In the genomic region with DNA sequence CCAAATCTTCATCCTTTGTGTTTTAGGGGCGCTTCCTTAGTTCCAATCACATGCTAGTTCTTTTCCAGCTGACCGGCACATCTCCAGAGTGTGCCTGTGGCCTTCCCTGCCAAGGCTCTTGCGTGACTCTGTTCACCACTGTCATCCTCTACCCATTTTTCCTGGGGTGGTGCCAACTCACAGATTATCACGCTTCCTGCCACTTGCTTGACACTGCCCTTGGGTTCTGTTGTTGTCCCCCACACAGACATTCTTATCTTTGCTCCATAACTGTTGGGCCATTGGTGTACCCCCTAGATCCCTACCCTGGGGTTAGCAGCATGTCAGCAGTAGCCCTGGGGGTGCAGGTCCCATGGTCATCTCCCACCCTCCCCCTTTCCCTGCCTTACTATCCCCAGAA, we compare ENCODE assay signal across 24 mouse cellular contexts. TPM values are rescaled to one million over a fixed set of nuclear protein-coding genes. Genes with fewer than 3 reads are reported as not detected.
A peak's percentile ranks its signal among the peaks of the same experiment; 100 is the strongest.
DNase-seq lines count a peak whose midpoint lies in the region; ATAC-seq and TF ChIP-seq lines count a peak whose summit lies in the region.
"Had no signal": no experiment of that assay in that cellular context is flagged by ENCODE, and none has a peak within 500 bp of the region (broad histone marks: within the 10 kb centered on the region; RNA-seq: fewer than 3 reads in every experiment).

No protein-coding gene starts in this region.

- H3K27me3 ChIP-seq in intestine, embryonic 16.5 days (replicated peaks; ENCODE audit: control insufficient read depth, insufficient read depth, low read length) = no peaks in the 10 kb centered on the region
- H3K27me3 ChIP-seq in intestine, postnatal 0 days (replicated peaks; ENCODE audit: control insufficient read depth, insufficient read depth, low read length) = no peaks in the 10 kb centered on the region
- no peaks in the 10 kb centered on the region for H3K27me3 ChIP-seq in MEL (ENCODE audit: control insufficient read depth in 1 of 2, insufficient read depth in 2 of 2, low read length in 2 of 2)
- H3K27me3 ChIP-seq: kidney, embryonic 15.5 days; neural tube, embryonic 15.5 days had no signal

- no peaks in the 10 kb centered on the region for H3K79me2 ChIP-seq in MEL (ENCODE audit: control insufficient read depth, insufficient read depth, low read length, poor library complexity)

- no peak for TF ChIP-seq RAD21 in MEL (IDR thresholded peaks at IDR 0.05; ENCODE audit: low read depth, low read length)

- H3K4me3 ChIP-seq in intestine, embryonic 16.5 days (ENCODE audit: low read length) = no peak overlapping the region
- H3K4me3 ChIP-seq in intestine, postnatal 0 days (ENCODE audit: low read depth, low read length) = no peak overlapping the region
- H3K4me3 ChIP-seq in MEL (ENCODE audit: control insufficient read depth in 1 of 2, insufficient read depth in 1 of 2, low read depth in 2 of 2, low read length in 2 of 2) = no peak overlapping the region
- H3K4me3 ChIP-seq: forebrain, embryonic 10.5 days; kidney, embryonic 15.5 days; midbrain, embryonic 10.5 days; neural tube, embryonic 15.5 days had no signal

- H3K4me2 ChIP-seq in intestine, embryonic 16.5 days (ENCODE audit: low read depth, low read length) = no peak overlapping the region
- H3K4me2 ChIP-seq in intestine, postnatal 0 days (replicated peaks; ENCODE audit: low read depth) = no peak overlapping the region
- H3K4me2 ChIP-seq: kidney, embryonic 15.5 days; neural tube, embryonic 15.5 days had no signal

- ATAC-seq in intestine, embryonic 16.5 days = no peak
- ATAC-seq in intestine, postnatal 0 days = no peak
- peak; percentile 47 for ATAC-seq in megakaryocyte-erythroid progenitor cell, adult 5-6 weeks (replicated peaks; ENCODE audit: low FRiP score, low TSS enrichment, poor library complexity, severe bottlenecking)
- ATAC-seq in monocyte, adult 5-6 weeks (replicated peaks; ENCODE audit: insufficient number of reproducible peaks, low FRiP score, low TSS enrichment, poor library complexity, severe bottlenecking) = no peak
- ATAC-seq: activated CD4-positive, CD25-positive, alpha-beta regulatory T cell, adult 4 months; forebrain, embryonic 16.5 days; hindbrain, postnatal 0 days; liver, postnatal 0 days had no signal

- TF ChIP-seq CTCF in intestine, postnatal 0 days (IDR thresholded peaks at IDR 0.05; ENCODE audit: low read depth) = no peak
- TF ChIP-seq CTCF in MEL (IDR thresholded peaks at IDR 0.05 in 2 of 3, conservative IDR thresholded peaks at IDR 0.05 in 1 of 3; ENCODE audit: control insufficient read depth in 1 of 3, insufficient read depth in 1 of 3, low read depth in 2 of 3, low read length in 3 of 3, poor library complexity in 1 of 3, severe bottlenecking in 1 of 3) = no peak

- peaks cover 64% of the 10 kb centered on the region for H3K4me1 ChIP-seq in intestine, embryonic 16.5 days (ENCODE audit: control insufficient read depth, insufficient read depth, low read length)
- H3K4me1 ChIP-seq in intestine, postnatal 0 days (replicated peaks; ENCODE audit: control insufficient read depth, insufficient read depth, low read length) = 0 out of 2 replicates have a peak, but pooled peaks cover 5% of the 10 kb centered on the region
- H3K4me1 ChIP-seq in MEL (ENCODE audit: control insufficient read depth in 1 of 2, insufficient read depth in 2 of 2, low read length in 2 of 2) = peaks cover 16 to 28% of the 10 kb centered on the region in 2 experiments

- no peaks in the 10 kb centered on the region for H3K36me3 ChIP-seq in intestine, embryonic 16.5 days (ENCODE audit: control insufficient read depth, insufficient read depth, low read length)
- peaks cover 11% of the 10 kb centered on the region; the same call in 1 of the 2 replicates for H3K36me3 ChIP-seq in intestine, postnatal 0 days (ENCODE audit: control insufficient read depth, insufficient read depth)
- peaks cover 0 to 17% of the 10 kb centered on the region in 2 experiments; a peak in 2 of 4 replicates for H3K36me3 ChIP-seq in MEL (ENCODE audit: control insufficient read depth in 1 of 2, insufficient read depth in 2 of 2, low read length in 2 of 2)
- H3K36me3 ChIP-seq: neural tube, embryonic 15.5 days had no signal

- peak; percentile 80 for TF ChIP-seq EP300 in MEL (IDR thresholded peaks at IDR 0.05; ENCODE audit: low read depth in 1 of 2, low read length in 2 of 2)

- TF ChIP-seq POLR2A in MEL (IDR thresholded peaks at IDR 0.05; ENCODE audit: control insufficient read depth in 1 of 2, insufficient read depth in 1 of 2, low read depth in 1 of 2, low read length in 2 of 2, poor library complexity in 1 of 2) = no peak

- H3K9ac ChIP-seq in intestine, embryonic 16.5 days (ENCODE audit: low read depth, low read length) = 0 out of 2 replicates have a peak overlapping the region, but pooled peaks have one; percentile 1
- no peak overlapping the region for H3K9ac ChIP-seq in intestine, postnatal 0 days (ENCODE audit: low read depth, low read length)
- H3K9ac ChIP-seq in MEL (ENCODE audit: control insufficient read depth, low read depth, low read length, poor library complexity, severe bottlenecking) = peak overlapping the region; percentile 21; the same call in 1 of the 2 replicates
- H3K9ac ChIP-seq: kidney, embryonic 15.5 days; liver, postnatal 0 days; neural tube, embryonic 15.5 days had no signal

- WGBS in intestine, embryonic 16.5 days = 91% methylated on average over 4 of the region's 4 CpGs
- 91% methylated on average over 4 of the region's 4 CpGs for WGBS in intestine, postnatal 0 days

- H3K9me3 ChIP-seq in intestine, embryonic 16.5 days (ENCODE audit: control insufficient read depth, low read length) = no peaks in the 10 kb centered on the region
- no peaks in the 10 kb centered on the region for H3K9me3 ChIP-seq in intestine, postnatal 0 days (ENCODE audit: control insufficient read depth)
- no peaks in the 10 kb centered on the region for H3K9me3 ChIP-seq in MEL (replicated peaks; ENCODE audit: insufficient read depth, low read length)
- H3K9me3 ChIP-seq: forebrain, embryonic 10.5 days; kidney, embryonic 15.5 days; midbrain, embryonic 10.5 days; neural tube, embryonic 15.5 days had no signal

- H3K27ac ChIP-seq in intestine, embryonic 16.5 days (ENCODE audit: low read length) = no peak overlapping the region
- no peak overlapping the region for H3K27ac ChIP-seq in intestine, postnatal 0 days (ENCODE audit: low read depth, low read length)
- H3K27ac ChIP-seq in MEL (ENCODE audit: control insufficient read depth, low read depth, low read length) = peak overlapping the region; percentile 49
- H3K27ac ChIP-seq: forebrain, embryonic 10.5 days; hindbrain, postnatal 0 days; kidney, embryonic 15.5 days; midbrain, embryonic 10.5 days; neural tube, embryonic 15.5 days had no signal

- peak; percentile 48 for DNase-seq in adrenal gland, postnatal 10 days
- no peak for DNase-seq in adrenal gland, postnatal 4 days (ENCODE audit: low spot score in 2 of 2)
- peak; percentile 73 for DNase-seq in MEL (ENCODE audit: low read depth, low spot score)
- no peak for DNase-seq in right cerebral cortex, postnatal 14 days
- DNase-seq: adrenal gland, postnatal 25 days; cerebellum, adult 9-10 months; gastrocnemius, postnatal 36 days; heart, postnatal 14 days; kidney, adult 11 months; kidney, postnatal 4 days; liver, postnatal 0 days; lung, postnatal 36 days; thymus, postnatal 25 days had no signal

RNA-seq across cellular contexts. Expression of gene Fam129b, which starts 27.6 kb away (rescaled TPM):
- 10 to 100 TPM; 28.9 to 30.7 TPM for total RNA-seq in adrenal gland, postnatal 10 days (2021)
- total RNA-seq in adrenal gland, postnatal 4 days (2021) = 10 to 100 TPM; 30.8 to 35.5 TPM
- 35.4 and 37.8 TPM in 2 replicates for polyA plus RNA-seq in intestine, embryonic 16.5 days (2015; fragmentation: Nextera tagmentation; extraction: Ambion mirVana)
- 13.9 and 15.3 TPM in 2 replicates for polyA plus RNA-seq in intestine, postnatal 0 days (2015; fragmentation: Nextera tagmentation; extraction: Ambion mirVana)
- 11.5 and 17.5 TPM in 2 replicates for total RNA-seq in MEL (2012; rRNA removed)
- polyA plus RNA-seq in MEL (2012; ENCODE audit: insufficient read depth in 1 of 2, insufficient read length in 2 of 2, low read depth in 1 of 2, low replicate concordance in 2 of 2, missing spikeins in 1 of 2) = 10 to 100 TPM in 1 of 2 experiments, not detected in 1; 20.0 TPM
- 9.0 and 16.3 TPM in 2 replicates for total RNA-seq in megakaryocyte-erythroid progenitor cell, adult 5-6 weeks (2014; fragmentation: Nextera tagmentation)
- 13.8 TPM in 2 replicates for total RNA-seq in megakaryocyte-erythroid progenitor cell, adult 5-6 weeks (2017)
- total RNA-seq in monocyte, adult 5-6 weeks (2017) = 12.9 to 14.8 TPM (median 14.4 TPM) in 3 replicates

RNA-seq across cellular contexts. Expression of gene Stxbp1, which starts 56.4 kb away (rescaled TPM):
- total RNA-seq in adrenal gland, postnatal 10 days (2021) = 10 to 100 TPM; 23.7 to 35.7 TPM
- 10 to 100 TPM; 42.5 to 48.7 TPM for total RNA-seq in adrenal gland, postnatal 4 days (2021)
- polyA plus RNA-seq in intestine, embryonic 16.5 days (2015; fragmentation: Nextera tagmentation; extraction: Ambion mirVana) = 18.1 TPM in 2 replicates
- polyA plus RNA-seq in intestine, postnatal 0 days (2015; fragmentation: Nextera tagmentation; extraction: Ambion mirVana) = 12.1 and 12.2 TPM in 2 replicates
- 7.1 and 8.2 TPM in 2 replicates for total RNA-seq in MEL (2012; rRNA removed)
- 10 to 100 TPM in 1 of 2 experiments, not detected in 1; 33.2 TPM for polyA plus RNA-seq in MEL (2012; ENCODE audit: insufficient read depth in 1 of 2, insufficient read length in 2 of 2, low read depth in 1 of 2, low replicate concordance in 2 of 2, missing spikeins in 1 of 2)
- total RNA-seq in megakaryocyte-erythroid progenitor cell, adult 5-6 weeks (2014; fragmentation: Nextera tagmentation) = 30.2 and 47.7 TPM in 2 replicates
- 6.5 and 10.4 TPM in 2 replicates for total RNA-seq in megakaryocyte-erythroid progenitor cell, adult 5-6 weeks (2017)
- 0.43 to 1.2 TPM (median 1.1 TPM) in 3 replicates for total RNA-seq in monocyte, adult 5-6 weeks (2017)

RNA-seq across cellular contexts. Expression of gene Rpl12, which starts 57.9 kb away (rescaled TPM):
- 100 to 1,000 TPM; 174 to 187 TPM for total RNA-seq in adrenal gland, postnatal 10 days (2021)
- total RNA-seq in adrenal gland, postnatal 4 days (2021) = 100 to 1,000 TPM; 274 to 283 TPM
- 141 and 162 TPM in 2 replicates for polyA plus RNA-seq in intestine, embryonic 16.5 days (2015; fragmentation: Nextera tagmentation; extraction: Ambion mirVana)
- polyA plus RNA-seq in intestine, postnatal 0 days (2015; fragmentation: Nextera tagmentation; extraction: Ambion mirVana) = 90.6 and 103 TPM in 2 replicates
- total RNA-seq in MEL (2012; rRNA removed) = 1,806 and 1,842 TPM in 2 replicates
- polyA plus RNA-seq in MEL (2012; ENCODE audit: insufficient read depth in 1 of 2, insufficient read length in 2 of 2, low read depth in 1 of 2, low replicate concordance in 2 of 2, missing spikeins in 1 of 2) = 100 to 1,000 TPM in 1 of 2 experiments, not detected in 1; 116 TPM
- total RNA-seq in megakaryocyte-erythroid progenitor cell, adult 5-6 weeks (2014; fragmentation: Nextera tagmentation) = 3,260 and 3,361 TPM in 2 replicates
- 3,030 and 3,103 TPM in 2 replicates for total RNA-seq in megakaryocyte-erythroid progenitor cell, adult 5-6 weeks (2017)
- 941 to 1,144 TPM (median 1,080 TPM) in 3 replicates for total RNA-seq in monocyte, adult 5-6 weeks (2017)

RNA-seq across cellular contexts. Expression of gene Lrsam1, which starts 57.9 kb away (rescaled TPM):
- total RNA-seq in adrenal gland, postnatal 10 days (2021) = 10 to 100 TPM; 14.6 to 23.7 TPM
- 10 to 100 TPM; 23.7 to 26.5 TPM for total RNA-seq in adrenal gland, postnatal 4 days (2021)
- 6.8 and 7.8 TPM in 2 replicates for polyA plus RNA-seq in intestine, embryonic 16.5 days (2015; fragmentation: Nextera tagmentation; extraction: Ambion mirVana)
- 4.3 and 4.4 TPM in 2 replicates for polyA plus RNA-seq in intestine, postnatal 0 days (2015; fragmentation: Nextera tagmentation; extraction: Ambion mirVana)
- total RNA-seq in MEL (2012; rRNA removed) = 13.5 and 17.9 TPM in 2 replicates
- 10 to 100 TPM in 1 of 2 experiments, not detected in 1; 14.2 TPM for polyA plus RNA-seq in MEL (2012; ENCODE audit: insufficient read depth in 1 of 2, insufficient read length in 2 of 2, low read depth in 1 of 2, low replicate concordance in 2 of 2, missing spikeins in 1 of 2)
- 5.1 and 12.6 TPM in 2 replicates for total RNA-seq in megakaryocyte-erythroid progenitor cell, adult 5-6 weeks (2014; fragmentation: Nextera tagmentation)
- total RNA-seq in megakaryocyte-erythroid progenitor cell, adult 5-6 weeks (2017) = 6.3 and 7.9 TPM in 2 replicates
- 5.4 to 13.6 TPM (median 6.6 TPM) in 3 replicates for total RNA-seq in monocyte, adult 5-6 weeks (2017)

Comparison
In these comparisons a context has a peak if more than half of its experiments do, and no peak if none do; other contexts are left out.
1. DNase-seq: peak in adrenal gland, postnatal 10 days (single experiment) and MEL (single experiment); none in adrenal gland, postnatal 4 days (0 of 2) and right cerebral cortex, postnatal 14 days (single experiment).